Mouse (Mus musculus) limb, embryonic 11.5 days (tissue): Measurements from ENCODE around the gene AI481877. TPM values are rescaled to one million over a fixed set of nuclear protein-coding genes. Genes with fewer than 3 reads are reported as not detected.

Experiments
- ATAC-seq: fragments of 200-750 bp; cut with Nextera tagmentation; 2 replicates; pipeline ENCODE4 v1.8.0; 2017; ENCODE audit warnings: low read depth; ENCODE audit not compliant: insufficient number of reproducible peaks, low FRiP score, low TSS enrichment
- DNase-seq: peaks from one replicate; pipeline ENCODE4 v3.0.0-alpha.2; 2015; ENCODE audit warnings: low spot score
- H3K27ac ChIP-seq: fragments of 300-500 bp; sonication (generic); replicated peaks from 2 replicates; pipeline ENCODE4 v1.5.1; 2014; ENCODE audit warnings: low read depth, mild to moderate bottlenecking, low read length
- H3K27me3 ChIP-seq: fragments of 300-500 bp; sonication (generic); 2 replicates; pipeline ENCODE4 v1.6.1; 2014; ENCODE audit warnings: mild to moderate bottlenecking, low read length, mixed read lengths; ENCODE audit not compliant: control insufficient read depth, insufficient read depth
- H3K36me3 ChIP-seq: fragments of 300-500 bp; sonication (generic); 2 replicates; pipeline ENCODE4 v1.6.1; 2014; ENCODE audit warnings: mild to moderate bottlenecking, low read length, moderate library complexity, mixed read lengths; ENCODE audit not compliant: control insufficient read depth, insufficient read depth
- H3K4me1 ChIP-seq: fragments of 300-500 bp; sonication (generic); 2 replicates; pipeline ENCODE4 v1.6.1; 2014; ENCODE audit warnings: low read length, mixed read lengths; ENCODE audit not compliant: control insufficient read depth, insufficient read depth
- H3K4me2 ChIP-seq: fragments of 300-500 bp; sonication (generic); 2 replicates; pipeline ENCODE4 v1.6.1; 2014; ENCODE audit warnings: low read depth, mild to moderate bottlenecking, moderate library complexity; ENCODE audit not compliant: severe bottlenecking
- H3K4me3 ChIP-seq: fragments of 300-500 bp; sonication (generic); 2 replicates; pipeline ENCODE4 v1.5.1; 2014; ENCODE audit warnings: low read depth, low read length
- H3K9ac ChIP-seq: fragments of 300-500 bp; sonication (generic); 2 replicates; pipeline ENCODE4 v1.6.1; 2014; ENCODE audit warnings: mild to moderate bottlenecking, low read length
- H3K9me3 ChIP-seq: fragments of 300-500 bp; sonication (generic); 2 replicates; pipeline ENCODE4 v1.6.1; 2016; ENCODE audit warnings: low read length; ENCODE audit not compliant: control insufficient read depth
- WGBS: fragments of 180-500 bp; shearing (Covaris S2); extraction: QIAGEN DNeasy Blood & Tissue Kit; methylation state at CpG from one replicate; pipeline ENCODE4 v1.1.7; 2014; 5-methylcytosine and 5-hydroxymethylcytosine counted together
- polyA plus RNA-seq: library from polyadenylated mRNA; unstranded; fragments of >200 nt; fragmentation: Nextera tagmentation; extraction: Ambion mirVana; gene quantifications from 2 replicates; pipeline ENCODE4 v1.2.1, GENCODE M21; 2014

The AI481877 gene
- polyA plus RNA-seq, 1 experiment from 2014 or later: not detected

DNA sequence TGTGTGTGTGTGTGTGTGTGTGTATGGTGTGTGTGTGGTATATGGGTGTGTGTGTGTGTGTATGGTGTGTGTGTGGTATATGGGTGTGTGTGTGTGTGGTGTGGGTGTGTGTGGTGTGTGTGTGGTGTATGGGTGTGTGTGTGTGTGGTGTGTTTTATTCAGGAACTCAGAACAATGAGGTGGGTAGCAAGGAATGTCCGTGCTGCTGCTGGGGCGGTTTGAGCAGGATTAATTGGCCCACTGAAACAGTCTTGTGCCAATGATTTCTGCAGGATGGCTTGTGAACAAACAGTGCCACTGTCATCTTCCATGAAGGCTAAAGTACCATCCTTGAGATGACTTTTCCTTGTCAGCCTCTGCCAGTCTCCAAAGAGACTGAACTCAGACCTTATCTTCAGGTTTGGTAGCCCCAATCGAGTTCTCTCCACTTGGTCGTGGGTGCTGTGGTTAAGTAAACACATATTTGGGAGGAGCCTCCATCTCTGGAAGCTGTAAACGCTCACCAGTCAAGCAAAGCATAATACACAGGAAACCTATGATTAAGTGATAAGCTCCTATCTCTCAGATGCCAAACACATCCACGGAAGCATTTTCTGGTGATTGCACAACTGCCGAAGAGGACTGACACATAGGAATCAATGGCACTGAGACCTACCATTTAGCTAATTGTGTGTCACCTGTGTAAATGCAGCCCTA is 18.3 kb upstream of the AI481877 start:
- no peak overlapping the region for H3K4me2 ChIP-seq
- no peak for ATAC-seq
- no peak overlapping the region for H3K4me3 ChIP-seq
- no peaks in the 10 kb centered on the region for H3K36me3 ChIP-seq
- H3K27ac ChIP-seq: no peak overlapping the region
- no peak for DNase-seq
- no peaks in the 10 kb centered on the region for H3K27me3 ChIP-seq
- no peaks in the 10 kb centered on the region for H3K4me1 ChIP-seq
- no peaks in the 10 kb centered on the region for H3K9me3 ChIP-seq
- 69% methylated on average over 7 of the region's 7 CpGs for WGBS
- H3K9ac ChIP-seq: no peak overlapping the region

DNA sequence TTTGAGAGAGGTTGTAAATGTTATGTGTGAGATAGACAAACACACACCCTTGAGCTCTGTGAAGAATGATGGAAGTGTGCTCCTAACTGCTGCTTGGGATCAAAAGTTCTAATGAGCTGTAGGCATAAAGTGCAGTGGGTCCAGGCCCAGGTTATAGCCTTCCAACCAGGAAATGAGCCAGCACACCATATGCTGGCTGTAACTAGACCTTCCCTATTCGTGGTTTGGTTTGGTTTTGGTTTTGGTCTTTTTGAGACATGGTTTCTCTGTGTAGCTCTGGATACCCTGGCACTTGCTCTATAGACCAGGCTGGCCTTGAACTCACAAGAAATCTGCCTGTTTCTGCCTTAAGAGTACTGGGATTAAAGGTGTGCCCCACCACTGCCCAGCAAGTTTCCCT is 13.2 kb upstream of the AI481877 start:
- Histone ChIP-seq H3K4me3 (no peak overlapping the region), H3K27me3 (no peaks in the 10 kb centered on the region), H3K4me2 (no peak overlapping the region), H3K9me3 (no peaks in the 10 kb centered on the region), H3K36me3 (no peaks in the 10 kb centered on the region), H3K9ac (no peak overlapping the region), H3K27ac (no peak overlapping the region), H3K4me1 (no peaks in the 10 kb centered on the region)
- WGBS: 67% methylated on average over 1 of the region's 1 CpGs
- ATAC-seq (no peak), DNase-seq (no peak)

DNA sequence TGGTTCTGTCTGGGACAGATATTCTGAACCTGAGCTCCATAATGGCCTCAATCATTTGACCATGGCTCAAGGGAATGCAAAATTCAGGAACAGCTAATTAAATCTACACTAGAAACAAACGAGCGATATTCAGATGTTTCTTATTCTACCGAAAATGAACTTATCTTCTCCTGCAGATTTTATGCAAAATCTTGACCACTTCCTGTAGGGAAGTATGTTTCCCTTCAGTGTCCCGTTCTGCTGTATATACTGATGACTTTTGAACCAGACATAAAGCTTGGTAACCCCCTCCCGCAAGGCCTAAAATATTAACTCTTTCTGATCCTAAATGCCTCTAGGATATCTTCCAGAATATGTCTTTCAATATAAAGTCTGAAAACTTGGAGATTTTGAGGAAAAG is 12.1 kb upstream of the AI481877 start:
- no peaks in the 10 kb centered on the region for H3K27me3 ChIP-seq
- H3K4me1 ChIP-seq: no peaks in the 10 kb centered on the region
- WGBS: 79% methylated on average over 5 of the region's 5 CpGs
- ATAC-seq: no peak
- no peaks in the 10 kb centered on the region for H3K36me3 ChIP-seq
- H3K9ac ChIP-seq: no peak overlapping the region
- no peak overlapping the region for H3K4me2 ChIP-seq
- H3K27ac ChIP-seq: no peak overlapping the region
- no peak overlapping the region for H3K4me3 ChIP-seq
- no peaks in the 10 kb centered on the region for H3K9me3 ChIP-seq
- no peak for DNase-seq

DNA sequence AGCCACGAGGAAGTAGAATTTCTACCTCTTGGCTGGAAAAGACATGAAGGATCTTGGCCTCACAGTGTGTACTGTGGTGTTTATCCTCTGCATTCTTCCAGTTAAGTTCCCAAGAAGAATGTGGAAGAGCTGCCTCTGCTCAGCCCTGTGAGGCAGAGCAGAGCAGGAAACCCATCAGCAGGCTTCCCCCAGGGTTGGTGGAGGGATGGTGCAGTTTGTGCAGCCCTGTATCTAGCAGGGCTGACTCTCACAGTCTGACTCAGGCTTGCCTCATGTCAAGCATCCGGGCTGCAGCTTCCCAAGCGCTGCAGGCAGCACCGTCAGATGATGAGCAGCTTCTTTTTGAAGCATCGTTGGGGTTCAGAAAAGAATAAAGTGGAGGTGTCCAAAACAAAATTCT is 10.3 kb upstream of the AI481877 start:
- ATAC-seq (no peak), DNase-seq (no peak)
- no peak overlapping the region for H3K27ac ChIP-seq
- no peak overlapping the region for H3K4me3 ChIP-seq
- H3K36me3 ChIP-seq: no peaks in the 10 kb centered on the region
- 87% methylated on average over 5 of the region's 5 CpGs for WGBS
- no peak overlapping the region for H3K9ac ChIP-seq
- no peaks in the 10 kb centered on the region for H3K4me1 ChIP-seq
- H3K27me3 ChIP-seq: no peaks in the 10 kb centered on the region
- no peaks in the 10 kb centered on the region for H3K9me3 ChIP-seq
- no peak overlapping the region for H3K4me2 ChIP-seq

DNA sequence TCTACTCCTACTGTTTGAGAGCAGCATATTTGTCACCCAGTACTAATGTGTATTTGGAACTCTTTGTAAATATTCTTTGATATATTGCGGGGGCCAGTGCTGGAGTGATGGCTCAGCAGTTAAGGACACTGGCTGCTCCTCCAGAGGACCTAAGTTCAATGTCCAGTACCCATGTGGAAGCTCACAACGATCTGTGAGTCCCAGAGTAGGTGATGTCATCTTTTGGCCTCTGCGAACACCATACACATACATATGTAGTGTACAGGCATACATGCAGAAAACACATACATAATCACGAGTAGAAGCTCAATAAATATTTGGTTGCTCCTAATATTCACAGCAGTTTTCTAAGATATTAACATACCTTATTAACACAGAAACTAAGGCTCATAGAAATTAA is 9.8 kb downstream of the AI481877 start:
- Histone ChIP-seq H3K4me3 (no peak overlapping the region), H3K9ac (no peak overlapping the region), H3K27ac (no peak overlapping the region), H3K36me3 (no peaks in the 10 kb centered on the region), H3K4me1 (no peaks in the 10 kb centered on the region), H3K9me3 (no peaks in the 10 kb centered on the region), H3K27me3 (no peaks in the 10 kb centered on the region), H3K4me2 (no peak overlapping the region)
- ATAC-seq (no peak), DNase-seq (no peak)
- WGBS: 86% methylated on average over 4 of the region's 4 CpGs

DNA sequence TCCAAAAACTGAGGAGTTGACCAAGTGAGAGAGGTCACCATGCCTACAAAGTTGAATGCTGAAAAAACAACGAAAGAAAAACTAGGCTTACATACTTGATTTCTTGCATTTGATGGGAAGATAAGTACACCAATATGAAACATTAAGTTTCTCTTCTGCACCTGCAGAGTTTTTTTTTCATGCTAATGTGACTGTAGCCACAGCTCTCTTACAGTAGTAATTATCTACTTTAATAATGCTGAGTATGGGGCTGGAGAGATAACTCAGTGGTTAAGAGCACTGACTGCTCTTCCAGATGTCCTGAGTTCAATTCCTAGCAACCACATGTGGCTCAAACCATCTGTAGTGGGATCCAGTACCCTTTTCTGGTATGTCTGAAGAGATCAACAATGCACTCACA is 13.7 kb downstream of the AI481877 start:
- Histone ChIP-seq H3K27ac (no peak overlapping the region), H3K36me3 (no peaks in the 10 kb centered on the region), H3K9ac (no peak overlapping the region), H3K9me3 (no peaks in the 10 kb centered on the region), H3K27me3 (no peaks in the 10 kb centered on the region), H3K4me2 (no peak overlapping the region), H3K4me1 (no peaks in the 10 kb centered on the region), H3K4me3 (no peak overlapping the region)
- ATAC-seq (no peak), DNase-seq (no peak)
- WGBS: 85% methylated on average over 1 of the region's 1 CpGs

DNA sequence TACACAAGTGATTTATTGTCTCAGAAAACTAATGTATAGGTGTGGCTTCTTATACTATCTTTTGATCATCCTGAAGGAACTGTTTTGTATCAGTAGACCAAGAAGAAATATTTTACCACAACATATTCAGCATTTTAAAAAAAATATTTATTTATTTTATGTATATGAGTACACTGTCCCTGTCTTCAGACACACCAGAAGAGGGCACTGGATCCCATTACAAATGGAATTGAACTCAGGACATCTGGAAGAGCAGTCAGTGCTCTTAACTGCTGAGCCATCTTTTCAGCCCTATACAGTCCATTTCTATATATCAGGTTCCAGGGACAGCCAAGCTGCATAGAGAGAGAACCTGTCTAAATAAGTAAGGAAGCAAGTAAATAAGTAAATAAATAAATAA is 15.2 kb downstream of the AI481877 start:
- Histone ChIP-seq H3K9me3 (no peaks in the 10 kb centered on the region), H3K27ac (no peak overlapping the region), H3K4me3 (no peak overlapping the region), H3K36me3 (no peaks in the 10 kb centered on the region), H3K9ac (no peak overlapping the region), H3K4me2 (no peak overlapping the region), H3K27me3 (no peaks in the 10 kb centered on the region), H3K4me1 (no peaks in the 10 kb centered on the region)
- ATAC-seq: no peak
- DNase-seq: no peak

DNA sequence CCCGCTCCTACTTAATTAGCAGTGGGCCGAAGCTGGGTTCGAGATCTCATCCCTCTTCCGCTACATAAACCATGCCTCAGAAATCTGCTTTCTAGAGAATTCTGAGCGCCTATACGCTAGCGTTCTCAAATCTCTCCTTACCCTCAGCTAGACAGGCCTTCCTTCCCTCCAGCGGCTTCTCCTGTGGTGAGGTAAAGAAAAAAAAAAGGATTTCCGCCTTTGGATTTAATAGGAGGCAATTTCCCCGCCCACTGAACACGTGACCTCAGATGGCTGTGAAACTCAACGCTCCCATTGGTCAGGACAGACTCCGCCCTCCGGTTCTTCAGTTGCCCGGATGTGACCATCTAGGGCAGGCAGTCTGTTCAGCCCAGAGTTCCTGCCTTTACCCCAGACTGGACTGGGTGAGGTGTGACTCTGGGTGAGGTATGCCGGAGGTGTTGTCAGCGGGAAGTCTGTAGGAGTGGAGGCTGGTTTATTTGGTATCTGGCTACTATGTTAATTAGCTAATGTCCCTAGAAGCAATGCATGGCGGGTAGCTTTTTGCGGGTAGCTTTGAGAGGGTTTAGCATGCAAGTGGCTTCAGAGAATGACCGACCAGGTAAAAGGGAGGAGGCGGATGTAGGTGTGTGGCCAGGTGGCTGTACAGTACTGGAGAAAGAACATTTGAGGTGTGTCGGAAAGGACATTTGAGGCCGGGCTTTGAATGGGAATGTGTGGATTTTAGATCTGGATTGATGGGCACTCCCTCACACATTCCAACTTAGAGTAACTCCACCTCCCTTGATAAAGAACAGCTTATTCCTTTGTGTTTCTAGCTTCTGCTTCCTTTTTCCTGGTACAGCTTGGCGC is 20.9 kb downstream of the AI481877 start:
- Histone ChIP-seq H3K4me1 (no peaks in the 10 kb centered on the region), H3K27me3 (no peaks in the 10 kb centered on the region), H3K27ac (no peak overlapping the region), H3K36me3 (no peaks in the 10 kb centered on the region), H3K9me3 (no peaks in the 10 kb centered on the region), H3K4me3 (no peak overlapping the region), H3K9ac (no peak overlapping the region), H3K4me2 (no peak overlapping the region)
- ATAC-seq: no peak
- no peak for DNase-seq
- WGBS: 96% methylated on average over 24 of the region's 24 CpGs
